Mouse (Mus musculus) testis, adult 2 months (tissue): ENCODE results near the gene Slc30a6. TPM values are rescaled to one million over a fixed set of nuclear protein-coding genes. Genes with fewer than 3 reads are reported as not detected.

Experiments used
- H3K27ac ChIP-seq: fragments of 200-500 bp; 2 replicates; pipeline ENCODE4 v1.5.1; 2012; ENCODE audit warnings: low read depth, low read length; ENCODE audit not compliant: control insufficient read depth, insufficient read depth
- H3K27me3 ChIP-seq: fragments of 200-500 bp; 2 replicates; pipeline ENCODE4 v1.6.1; 2012; ENCODE audit warnings: mild to moderate bottlenecking, low read length, moderate library complexity; ENCODE audit not compliant: control insufficient read depth, insufficient read depth
- H3K36me3 ChIP-seq: fragments of 200-500 bp; 2 replicates; pipeline ENCODE4 v1.6.1; 2012; ENCODE audit warnings: mild to moderate bottlenecking, low read length; ENCODE audit not compliant: control insufficient read depth, insufficient read depth
- H3K4me1 ChIP-seq: fragments of 200-500 bp; 2 replicates; pipeline ENCODE4 v1.6.1; 2012; ENCODE audit warnings: low read length; ENCODE audit not compliant: control insufficient read depth, insufficient read depth
- H3K4me3 ChIP-seq: fragments of 200-500 bp; 2 replicates; pipeline ENCODE4 v1.5.1; 2012; ENCODE audit warnings: low read depth, mild to moderate bottlenecking, low read length, moderate library complexity, mixed read lengths; ENCODE audit not compliant: control insufficient read depth
- CTCF ChIP-seq: fragments of 200-500 bp; IDR thresholded peaks from 2 replicates; pipeline ENCODE4 v1.5.1; 2012; ENCODE audit warnings: low read depth, mild to moderate bottlenecking, inconsistent platforms, low read length, moderate library complexity; ENCODE audit not compliant: control insufficient read depth, insufficient read depth, insufficient replicate concordance
- POLR2A ChIP-seq: fragments of 200-500 bp; IDR thresholded peaks from 2 replicates; pipeline ENCODE4 v1.6.1; 2012; ENCODE audit warnings: low read depth, mild to moderate bottlenecking, inconsistent platforms, low read length, moderate library complexity; ENCODE audit not compliant: control insufficient read depth
- polyA plus RNA-seq: library from polyadenylated mRNA; depleted of rRNA; stranded (reverse); fragments of >200 nt; gene quantifications from 2 replicates; pipeline ENCODE4 v1.2.3, GENCODE M21; 2012

Gene Slc30a6
- polyA plus RNA-seq, 1 experiment: 12.1 TPM

DNA sequence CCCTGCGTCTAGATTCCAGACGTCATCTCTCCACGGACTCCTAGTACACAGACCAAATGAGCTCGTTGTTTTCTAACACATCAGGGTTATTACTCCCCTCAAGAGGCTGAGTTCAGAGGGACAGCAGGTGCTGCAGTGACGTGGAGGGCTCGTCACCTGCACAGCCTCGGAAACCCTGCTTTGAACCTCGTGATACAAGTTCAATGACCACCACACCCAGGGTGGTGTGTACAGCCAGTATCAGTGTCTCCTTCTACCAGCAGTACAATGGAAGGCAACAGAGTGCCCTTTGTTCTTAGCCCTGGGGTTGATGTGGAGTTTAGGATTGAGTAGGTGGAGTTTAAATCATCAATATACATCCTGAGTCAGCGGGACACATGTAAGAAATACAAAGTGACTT, 42.4 kb downstream of the Slc30a6 start:
- no peak for TF ChIP-seq CTCF
- no peak for TF ChIP-seq POLR2A
- H3K4me3 ChIP-seq: peak overlapping the region; percentile 84
- H3K36me3 ChIP-seq: no peaks in the 10 kb centered on the region
- no peak overlapping the region for H3K27ac ChIP-seq
- H3K4me1 ChIP-seq: peaks cover 3% of the 10 kb centered on the region
- H3K27me3 ChIP-seq: no peaks in the 10 kb centered on the region

GRCm38 (mm10) chr17:74440486-74440885, 45.1 kb downstream of the Slc30a6 start:
- H3K4me1 ChIP-seq: peaks cover 3% of the 10 kb centered on the region
- H3K27me3 ChIP-seq: no peaks in the 10 kb centered on the region
- H3K36me3 ChIP-seq: no peaks in the 10 kb centered on the region
- no peak overlapping the region for H3K27ac ChIP-seq
- no peak overlapping the region for H3K4me3 ChIP-seq
- no peak for TF ChIP-seq CTCF
- TF ChIP-seq POLR2A: no peak

- TF ChIP-seq POLR2A (no peak), CTCF (no peak)
- Histone ChIP-seq H3K36me3 (no peaks in the 10 kb centered on the region), H3K27ac (no peak overlapping the region)
Measured at GRCm38 (mm10) chr17:74449776-74450175, 54.4 kb downstream of the Slc30a6 start.

GRCm38 (mm10) chr17:74453928-74454327, 58.5 kb downstream of the Slc30a6 start:
- no peaks in the 10 kb centered on the region; the same call in 1 of the 2 replicates for H3K4me1 ChIP-seq
- H3K36me3 ChIP-seq: no peaks in the 10 kb centered on the region
- no peaks in the 10 kb centered on the region for H3K27me3 ChIP-seq
- TF ChIP-seq POLR2A (no peak), CTCF (no peak)
- H3K4me3 ChIP-seq: no peak overlapping the region
- no peak overlapping the region for H3K27ac ChIP-seq

More at GRCm38 (mm10) chr17:74449776-74450175, 54.4 kb downstream of the Slc30a6 start:
- Histone ChIP-seq H3K27me3 (no peaks in the 10 kb centered on the region), H3K4me1 (no peaks in the 10 kb centered on the region), H3K4me3 (no peak overlapping the region)

- H3K27ac ChIP-seq: no peak overlapping the region
- H3K4me3 ChIP-seq: no peak overlapping the region
- H3K27me3 ChIP-seq: no peaks in the 10 kb centered on the region
- H3K4me1 ChIP-seq: no peaks in the 10 kb centered on the region; the same call in 1 of the 2 replicates
- TF ChIP-seq POLR2A: no peak
- TF ChIP-seq CTCF: no peak
- H3K36me3 ChIP-seq: no peaks in the 10 kb centered on the region
Measured at GRCm38 (mm10) chr17:74454660-74455059, 59.3 kb downstream of the Slc30a6 start.

DNA sequence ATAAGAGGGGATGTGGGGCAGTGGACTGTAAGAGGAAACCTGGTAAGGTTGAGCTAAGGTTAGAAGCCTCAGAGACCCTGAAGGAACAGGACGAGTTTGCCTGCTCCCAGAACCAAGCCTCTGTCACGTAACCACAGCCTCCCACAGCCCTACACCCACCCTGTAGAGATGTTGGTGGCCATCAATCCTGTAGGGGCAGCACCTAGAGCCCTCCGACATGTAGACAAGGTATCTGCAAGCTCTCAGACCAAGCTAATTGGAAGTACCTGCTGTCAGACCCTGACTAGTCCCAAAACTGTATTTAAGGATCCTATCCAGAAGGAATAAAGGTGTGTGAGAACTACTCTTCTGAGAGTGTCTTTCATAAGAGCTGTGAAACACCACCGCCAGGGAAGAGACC, 60.0 kb downstream of the Slc30a6 start:
- Histone ChIP-seq H3K4me1 (no peaks in the 10 kb centered on the region; the same call in 1 of the 2 replicates), H3K27me3 (no peaks in the 10 kb centered on the region), H3K36me3 (no peaks in the 10 kb centered on the region), H3K27ac (no peak overlapping the region), H3K4me3 (no peak overlapping the region)
- TF ChIP-seq CTCF (no peak), POLR2A (no peak)

- Histone ChIP-seq H3K4me3 (no peak overlapping the region), H3K36me3 (no peaks in the 10 kb centered on the region), H3K27me3 (no peaks in the 10 kb centered on the region), H3K27ac (no peak overlapping the region), H3K4me1 (no peaks in the 10 kb centered on the region; the same call in 1 of the 2 replicates)
- TF ChIP-seq POLR2A: no peak
- TF ChIP-seq CTCF: no peak
Measured at GRCm38 (mm10) chr17:74456825-74457224, 61.4 kb downstream of the Slc30a6 start.

GRCm38 (mm10) chr17:74457972-74458677, 62.7 kb downstream of the Slc30a6 start:
- H3K27ac ChIP-seq: no peak overlapping the region
- no peak for TF ChIP-seq CTCF

More at GRCm38 (mm10) chr17:74457972-74458677, 62.7 kb downstream of the Slc30a6 start:
- Histone ChIP-seq H3K4me3 (no peak overlapping the region), H3K27me3 (no peaks in the 10 kb centered on the region), H3K36me3 (no peaks in the 10 kb centered on the region), H3K4me1 (no peaks in the 10 kb centered on the region; the same call in 1 of the 2 replicates)
